Mouse (Mus musculus) brain, embryonic 14.5 days (tissue): ENCODE results near the gene Mnt.

ENCODE experiments used
- CTCF ChIP-seq: fragments of 200-500 bp; IDR thresholded peaks from 2 replicates; pipeline ENCODE4 v1.5.1; 2012; ENCODE audit warnings: inconsistent platforms, mild to moderate bottlenecking, moderate library complexity, borderline replicate concordance; ENCODE audit not compliant: insufficient read depth, insufficient read length; ENCODE audit errors: extremely low read depth
- POLR2A ChIP-seq: fragments of 200-500 bp; IDR thresholded peaks from 2 replicates; pipeline ENCODE4 v1.6.1; 2012; ENCODE audit warnings: mild to moderate bottlenecking, inconsistent platforms, borderline replicate concordance; ENCODE audit not compliant: poor library complexity, insufficient read depth, insufficient read length, severe bottlenecking; ENCODE audit errors: extremely low read depth

- TF ChIP-seq CTCF (no peak), POLR2A (no peak)
These were observed 35.9 kb downstream of the Mnt start for GRCm38 (mm10) chr11:74866640-74867039.
